Mouse (Mus musculus): ENCODE measurements around the gene Rspry1.

DNA sequence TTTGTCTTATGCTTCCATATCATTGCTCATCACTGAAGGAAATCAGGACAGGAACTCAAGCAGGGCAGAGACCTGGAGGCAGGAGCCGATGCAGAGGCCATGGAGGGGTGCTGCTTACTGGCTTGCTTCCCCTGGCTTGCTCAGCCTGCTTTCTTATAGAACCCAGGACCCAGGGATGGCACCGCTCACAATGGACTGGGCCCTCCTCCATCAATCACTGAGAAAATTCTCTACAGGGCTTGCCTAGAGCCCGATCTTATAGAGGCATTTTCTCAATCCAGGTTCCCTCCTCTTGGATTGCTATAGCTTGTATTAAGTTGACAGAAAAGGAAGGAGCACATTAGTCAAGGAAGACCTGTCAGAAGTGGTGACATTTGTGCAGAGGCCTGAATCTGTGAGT is 94.8 kb downstream of the Rspry1 start:
- no peak for TF ChIP-seq CTCF (IDR thresholded peaks at IDR 0.05; ENCODE audit: low read depth)
- TF ChIP-seq EP300 (optimal IDR thresholded peaks at IDR 0.05): no peak

All from stomach, postnatal 0 days (tissue).